Mouse (Mus musculus) kidney, embryonic 16.5 days (tissue): ENCODE results near the gene Prkab1. TPM values are rescaled to one million over a fixed set of nuclear protein-coding genes. Genes with fewer than 3 reads are reported as not detected.

Source experiments
- ATAC-seq: fragments of 200-750 bp; cut with Nextera tagmentation; 2 replicates; pipeline ENCODE4 v1.8.0; 2017; ENCODE audit warnings: moderate TSS enrichment; ENCODE audit not compliant: low FRiP score, low TSS enrichment
- H3K27ac ChIP-seq: fragments of 300-500 bp; sonication (generic); 2 replicates; pipeline ENCODE4 v1.5.1; 2014; ENCODE audit warnings: low read length
- H3K27me3 ChIP-seq: fragments of 300-500 bp; sonication (generic); 2 replicates; pipeline ENCODE4 v1.6.1; 2014; ENCODE audit warnings: low read length, control low read depth, mixed read lengths; ENCODE audit not compliant: insufficient read depth
- H3K36me3 ChIP-seq: fragments of 300-500 bp; sonication (generic); 2 replicates; pipeline ENCODE4 v1.6.1; 2014; ENCODE audit warnings: low read length, control low read depth, mixed read lengths; ENCODE audit not compliant: insufficient read depth
- H3K4me1 ChIP-seq: fragments of 300-500 bp; sonication (generic); 2 replicates; pipeline ENCODE4 v1.6.1; 2014; ENCODE audit warnings: low read length, control low read depth, mixed read lengths; ENCODE audit not compliant: insufficient read depth
- H3K4me2 ChIP-seq: fragments of 300-500 bp; sonication (generic); replicated peaks from 2 replicates; pipeline ENCODE4 v1.6.1; 2014; ENCODE audit warnings: low read depth, low read length
- H3K4me3 ChIP-seq: fragments of 300-500 bp; sonication (generic); 2 replicates; pipeline ENCODE4 v1.5.1; 2014; ENCODE audit warnings: mild to moderate bottlenecking, low read length
- H3K9ac ChIP-seq: fragments of 300-500 bp; sonication (generic); replicated peaks from 2 replicates; pipeline ENCODE4 v1.6.1; 2014; ENCODE audit warnings: low read length
- H3K9me3 ChIP-seq: fragments of 300-500 bp; sonication (generic); 2 replicates; pipeline ENCODE4 v1.6.1; 2016; ENCODE audit warnings: low read length, control low read depth
- WGBS: fragments of 180-500 bp; shearing (Covaris S2); extraction: QIAGEN DNeasy Blood & Tissue Kit; methylation state at CpG from one replicate; pipeline ENCODE4 v1.1.7; 2014; 5-methylcytosine and 5-hydroxymethylcytosine counted together
- polyA plus RNA-seq: library from polyadenylated mRNA; unstranded; fragments of >200 nt; fragmentation: Nextera tagmentation; extraction: Ambion mirVana; gene quantifications from 2 replicates; pipeline ENCODE4 v1.2.1, GENCODE M21; 2015

The Prkab1 gene
- polyA plus RNA-seq, 1 experiment from 2014 or later, result 83.5 TPM

DNA sequence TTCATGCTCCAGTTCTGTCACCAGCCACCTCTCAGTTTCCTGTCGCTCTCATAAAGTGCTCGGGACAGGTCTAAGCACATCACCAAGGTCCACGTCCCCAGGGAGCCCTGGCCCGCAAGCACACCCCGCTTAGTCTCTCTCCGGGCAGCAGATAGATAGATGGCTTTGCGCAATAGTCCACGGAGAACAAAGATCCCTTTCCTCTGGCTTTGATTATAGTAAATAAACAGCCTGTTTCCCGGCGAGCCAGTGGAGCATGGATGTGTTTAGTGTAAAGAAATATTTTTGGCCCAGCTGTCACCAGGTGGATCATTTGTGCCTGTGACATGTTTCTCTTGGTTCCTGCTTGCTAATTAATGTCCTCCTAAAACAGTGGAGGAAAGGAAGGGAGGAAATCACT lies 47.0 kb downstream of the Prkab1 start:
- 12% methylated on average over 10 of the region's 10 CpGs for WGBS
- Histone ChIP-seq H3K4me2 (peak overlapping the region; percentile 34), H3K27ac (peak overlapping the region; percentile 92), H3K4me3 (peak overlapping the region; percentile 18; the same call in 1 of the 2 replicates), H3K27me3 (no peaks in the 10 kb centered on the region), H3K36me3 (peaks cover 22% of the 10 kb centered on the region), H3K9me3 (no peaks in the 10 kb centered on the region), H3K4me1 (peaks cover 32% of the 10 kb centered on the region), H3K9ac (peak overlapping the region; percentile 41; the same call in 1 of the 2 replicates)
- ATAC-seq, result peak; percentile 36; the same call in 1 of the 2 replicates

DNA sequence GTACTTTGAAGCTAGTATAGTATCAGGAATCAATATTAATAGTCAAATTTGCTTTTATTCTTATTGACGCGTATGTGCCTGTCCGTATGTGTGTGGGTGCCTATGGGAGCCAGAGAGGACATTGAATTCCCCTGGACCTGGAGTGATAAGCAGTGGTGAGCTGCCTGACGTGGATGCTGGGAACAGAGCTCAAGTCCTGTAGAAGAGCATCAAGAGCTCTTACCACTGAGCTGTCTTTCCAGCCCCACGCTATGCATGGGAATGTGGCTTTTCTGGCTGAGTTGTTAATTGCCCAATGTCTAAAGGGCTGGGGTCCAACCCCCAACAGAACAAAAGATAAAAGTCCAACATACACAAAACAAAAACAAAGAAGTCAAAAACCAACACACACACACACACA lies 47.9 kb downstream of the Prkab1 start:
- ATAC-seq, result no peak
- 94% methylated on average over 5 of the region's 5 CpGs for WGBS
- peak overlapping the region; percentile 29; the same call in 1 of the 2 replicates for H3K27ac ChIP-seq
- no peaks in the 10 kb centered on the region for H3K9me3 ChIP-seq
- no peak overlapping the region for H3K9ac ChIP-seq
- H3K36me3 ChIP-seq, result peaks cover 22% of the 10 kb centered on the region
- no peak overlapping the region for H3K4me3 ChIP-seq
- no peak overlapping the region for H3K4me2 ChIP-seq
- H3K27me3 ChIP-seq, result no peaks in the 10 kb centered on the region
- H3K4me1 ChIP-seq, result peaks cover 32% of the 10 kb centered on the region

DNA sequence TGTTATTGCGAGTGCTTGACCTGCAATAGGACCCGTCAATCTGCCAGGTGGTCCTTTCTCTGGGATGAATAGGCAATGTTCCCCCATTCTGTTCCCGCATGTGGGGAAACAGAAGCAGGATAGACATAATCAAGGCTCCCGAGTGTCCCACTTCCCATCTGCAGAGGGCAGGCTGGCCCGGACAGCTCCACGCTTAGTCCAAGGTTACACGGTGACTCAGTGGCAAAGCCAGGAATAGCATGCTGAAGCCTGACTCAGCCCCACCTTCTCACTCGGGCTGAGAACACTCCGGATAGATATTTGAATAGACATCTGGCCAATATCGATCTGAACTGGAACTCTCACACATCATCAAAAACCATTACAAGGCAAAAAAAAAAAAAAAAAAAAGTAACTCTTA lies 48.6 kb downstream of the Prkab1 start:
- ATAC-seq, result no peak
- Histone ChIP-seq H3K9ac (no peak overlapping the region), H3K27ac (no peak overlapping the region), H3K4me3 (no peak overlapping the region), H3K4me2 (no peak overlapping the region), H3K9me3 (no peaks in the 10 kb centered on the region), H3K36me3 (peaks cover 26% of the 10 kb centered on the region), H3K4me1 (peaks cover 31% of the 10 kb centered on the region), H3K27me3 (no peaks in the 10 kb centered on the region)
- 89% methylated on average over 10 of the region's 10 CpGs for WGBS

DNA sequence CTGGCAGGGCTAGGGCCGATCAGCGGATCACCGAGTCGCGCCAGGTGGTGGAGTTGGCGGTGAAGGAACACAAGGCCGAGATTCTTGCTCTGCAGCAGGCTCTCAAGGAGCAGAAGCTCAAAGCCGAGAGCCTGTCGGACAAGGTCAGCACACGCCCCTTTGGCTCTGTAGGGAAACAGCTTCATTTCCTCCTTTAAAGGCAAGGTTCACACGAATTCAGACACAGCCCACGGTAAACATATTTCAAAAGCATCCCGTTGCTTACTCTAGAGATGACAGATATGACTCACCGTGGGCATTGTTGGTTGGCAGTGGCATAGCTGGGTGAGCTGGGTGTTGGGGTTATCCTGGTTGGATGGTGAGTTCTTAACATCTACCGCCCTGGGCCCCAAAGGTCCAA lies 53.1 kb downstream of the Prkab1 start:
- ATAC-seq, result no peak
- Histone ChIP-seq H3K4me3 (no peak overlapping the region), H3K9me3 (no peaks in the 10 kb centered on the region), H3K36me3 (peaks cover 30% of the 10 kb centered on the region), H3K4me1 (no peaks in the 10 kb centered on the region; the same call in 1 of the 2 replicates), H3K27ac (peak overlapping the region; percentile 45), H3K9ac (no peak overlapping the region), H3K27me3 (no peaks in the 10 kb centered on the region), H3K4me2 (no peak overlapping the region)
- 73% methylated on average over 15 of the region's 15 CpGs for WGBS

Other genes with a start within 250 kb of the Prkab1 start
- 30.4 and 36.6 TPM in 2 replicates for gene Cit, start 179.2 kb downstream of the Prkab1 start, polyA plus RNA-seq
- not detected in 2 replicates for gene Tmem233, start 58.7 kb upstream of the Prkab1 start, polyA plus RNA-seq